Mouse (Mus musculus): ENCODE measurements around the gene Pdf. TPM values are rescaled to one million over a fixed set of nuclear protein-coding genes. Genes with fewer than 3 reads are reported as not detected.
"Not testable (repeated sequence)": the region's sequence is repeated elsewhere in the genome, so short reads cannot be mapped to it uniquely, and the experiment has no call there.

The Pdf gene
- total RNA-seq, 2 experiments from 2014 or later = 38.3 to 41.6 TPM

- DNase-seq = no peak
- intact Hi-C loops (cut with DNase I) = no loop called here
Observed at GRCm38 (mm10) chr8:107045478-107045877, 2.9 kb downstream of the Pdf start.

- intact Hi-C loops (cut with DNase I) = no loop called here
- DNase-seq = no peak
Observed at GRCm38 (mm10) chr8:107040632-107041031, 7.8 kb downstream of the Pdf start.

GRCm38 (mm10) chr8:107036626-107037025 lies 11.8 kb downstream of the Pdf start:
- intact Hi-C loops (cut with DNase I) = no loop called here
- DNase-seq = no peak

- intact Hi-C loops (cut with DNase I) = no loop called here
- DNase-seq = no peak
Observed at GRCm38 (mm10) chr8:107035641-107036040, 12.8 kb downstream of the Pdf start.

GRCm38 (mm10) chr8:107033609-107034008 lies 14.8 kb downstream of the Pdf start:
- DNase-seq; intact Hi-C loops (cut with DNase I): not testable (repeated sequence)

- no peak for DNase-seq
- intact Hi-C loops (cut with DNase I) = no loop called here
Observed at GRCm38 (mm10) chr8:107031577-107032090, 16.8 kb downstream of the Pdf start.

- intact Hi-C loops (cut with DNase I) = no loop called here
- peak; percentile 95 to 97 for DNase-seq
Observed at GRCm38 (mm10) chr8:107030650-107031576, 17.5 kb downstream of the Pdf start, which contains the start of gene Vps4a. TSS of gene Vps4a (plus strand) at chr8:107031222.

GRCm38 (mm10) chr8:107030058-107030457 lies 18.4 kb downstream of the Pdf start:
- no peak for DNase-seq
- intact Hi-C loops (cut with DNase I) = no loop called here

GRCm38 (mm10) chr8:107029310-107029709 lies 19.1 kb downstream of the Pdf start:
- DNase-seq = no peak
- intact Hi-C loops (cut with DNase I) = no loop called here

GRCm38 (mm10) chr8:107023479-107023878 lies 24.9 kb downstream of the Pdf start:
- no peak for DNase-seq
- intact Hi-C loops (cut with DNase I) = no loop called here

GRCm38 (mm10) chr8:107014915-107015314 lies 33.5 kb downstream of the Pdf start:
- intact Hi-C loops (cut with DNase I) = no loop called here
- no peak for DNase-seq

- intact Hi-C loops (cut with DNase I) = no loop called here
- DNase-seq = no peak
Observed at GRCm38 (mm10) chr8:107012666-107013065, 35.7 kb downstream of the Pdf start.

GRCm38 (mm10) chr8:107007795-107008194 lies 40.6 kb downstream of the Pdf start:
- no peak for DNase-seq
- intact Hi-C loops (cut with DNase I) = no loop called here

- intact Hi-C loops (cut with DNase I) = loop anchor here (5.0 kb wide), 2 partner anchors 75 to 305 kb away; no protein-coding TSS in a partner anchor
- DNase-seq = peak; percentile 82 to 88
Observed at GRCm38 (mm10) chr8:107002532-107002931, 45.9 kb downstream of the Pdf start.

- DNase-seq = peak; percentile 57 to 64
- intact Hi-C loops (cut with DNase I) = no loop called here
Observed at GRCm38 (mm10) chr8:106999068-106999467, 49.3 kb downstream of the Pdf start.

- intact Hi-C loops (cut with DNase I) = no loop called here
- no peak for DNase-seq
Observed at GRCm38 (mm10) chr8:106997416-106997815, 51.0 kb downstream of the Pdf start.

GRCm38 (mm10) chr8:106996339-106996738 lies 52.1 kb downstream of the Pdf start:
- intact Hi-C loops (cut with DNase I); DNase-seq: not testable (repeated sequence)

Small RNA genes within 50 kb of the gene (microRNA-seq; reads per million reads assigned to microRNA genes)
- gene Mir7075 = 1.8 to 3.0 reads per million in 2 experiments

Other genes starting within 250 kb of the Pdf start
- under 1 TPM; 0.59 to 0.69 TPM for gene Has3, start 178.4 kb downstream of the Pdf start, total RNA-seq (2021)
- 10 to 100 TPM; 18.0 to 21.0 TPM for gene Utp4, start 155.0 kb downstream of the Pdf start, total RNA-seq (2021)
- 1 to 10 TPM; 5.0 to 5.6 TPM for gene Sntb2, start 112.9 kb downstream of the Pdf start, total RNA-seq (2021)
- gene Vps4a, start 17.4 kb downstream of the Pdf start, total RNA-seq (2021) = 10 to 100 TPM; 61.1 to 64.6 TPM
- gene Cog8, start 8.1 kb upstream of the Pdf start, total RNA-seq (2021) = 10 to 100 TPM; 15.0 to 16.1 TPM
- 10 to 100 TPM; 13.7 to 21.5 TPM for gene Nip7, start 8.3 kb upstream of the Pdf start, total RNA-seq (2021)
- gene Tmed6, start 17.0 kb upstream of the Pdf start, total RNA-seq (2021) = not detected
- gene Terf2, start 47.9 kb upstream of the Pdf start, total RNA-seq (2021) = 10 to 100 TPM in 1 of 2 experiments, 1 to 10 TPM in 1; 8.6 to 11.4 TPM
- gene Cyb5b, start 102.0 kb upstream of the Pdf start, total RNA-seq (2021) = 10 to 100 TPM; 29.6 to 30.8 TPM
- gene Nfat5, start 244.9 kb upstream of the Pdf start, total RNA-seq (2021) = 10 to 100 TPM; 14.4 to 17.3 TPM

Measured in gastrocnemius, postnatal 36 days (tissue).